Mouse (Mus musculus): Measurements from ENCODE around the gene Psmd5.

DNA sequence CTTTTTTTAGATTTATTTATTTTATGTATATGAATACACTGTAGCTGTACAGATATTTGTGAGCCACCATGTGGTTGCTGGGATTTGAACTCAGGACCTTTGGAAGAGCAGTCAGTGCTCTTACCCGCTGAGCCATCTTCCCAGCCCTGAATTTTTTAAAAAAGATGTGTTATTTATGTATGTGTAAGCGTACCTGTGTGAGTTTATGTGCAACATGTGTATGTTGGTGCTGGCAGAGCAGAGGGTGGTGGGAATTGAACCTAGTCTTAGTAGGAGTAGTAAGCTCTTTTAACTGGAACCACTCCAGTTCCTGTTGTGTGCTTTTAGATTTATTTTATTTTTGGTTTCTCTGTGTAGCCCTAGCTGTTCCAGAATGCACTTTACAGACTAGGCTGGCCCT, 70.6 kb downstream of the Psmd5 start:
- TF ChIP-seq POLR2A (IDR thresholded peaks at IDR 0.05; ENCODE audit: low read depth, low read length) (no peak), CTCF (IDR thresholded peaks at IDR 0.05; ENCODE audit: borderline replicate concordance, insufficient read depth, low read length) (no peak)
